Mouse (Mus musculus): ENCODE measurements at regions not wholly inside any gene's neighbourhood (a gene's known extent, or its start where the extent isn't known, plus 50 kb on each side); places are given as distances from the start of the nearest gene placed in this dataset.

DNA sequence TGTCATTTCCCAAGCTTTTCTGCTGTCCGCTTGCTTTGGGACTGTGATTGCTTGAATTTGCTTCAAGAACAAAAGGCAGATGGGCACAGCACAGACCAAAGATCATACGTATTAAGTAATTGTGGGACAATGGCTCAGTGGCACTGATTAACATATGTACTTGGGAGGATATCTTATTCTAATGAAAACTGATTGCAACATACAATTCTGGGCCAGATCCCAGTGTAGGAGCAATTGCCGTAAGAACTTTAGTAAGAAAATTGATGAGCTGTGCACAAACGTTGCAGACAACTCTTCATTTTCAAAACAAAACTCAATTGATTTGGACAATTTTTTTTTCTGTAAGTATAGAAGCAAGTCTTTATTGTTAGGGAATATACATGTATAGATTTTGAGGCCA is 456.2 kb upstream of the Sox9 start:
- Histone ChIP-seq H3K27ac (ENCODE audit: poor library complexity, severe bottlenecking) (no peak overlapping the region), H3K9me3 (replicated peaks) (no peaks in the 10 kb centered on the region), H3K36me3 (no peaks in the 10 kb centered on the region), H3K9ac (no peak overlapping the region), H3K27me3 (replicated peaks) (no peaks in the 10 kb centered on the region), H3K4me2 (no peak overlapping the region), H3K4me3 (no peak overlapping the region), H3K4me1 (replicated peaks) (no peaks in the 10 kb centered on the region)
- WGBS, result 85% methylated on average over 4 of the region's 4 CpGs
- ATAC-seq (ENCODE audit: insufficient number of reproducible peaks, low FRiP score), result no peak

DNA sequence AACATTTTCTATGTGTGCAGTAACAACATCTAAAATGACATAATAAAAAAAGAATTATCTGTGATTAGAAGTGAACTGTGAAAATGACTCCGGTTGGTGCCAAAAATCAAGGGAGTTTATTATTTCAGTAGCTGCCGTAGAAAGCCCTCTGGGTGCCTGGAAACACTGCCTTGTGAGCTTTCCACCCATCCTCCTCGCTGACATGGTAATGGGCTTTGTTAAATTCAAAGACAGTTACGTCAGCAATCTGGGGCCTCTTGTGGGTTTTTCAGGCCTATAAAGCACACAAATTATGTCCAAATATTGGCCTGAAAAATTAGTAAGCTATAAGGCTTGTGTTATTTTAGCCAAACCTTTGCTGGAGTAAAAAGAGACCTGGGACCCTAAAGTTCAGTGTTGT is 454.4 kb upstream of the Sox9 start:
- H3K27me3 ChIP-seq (replicated peaks), result no peaks in the 10 kb centered on the region
- H3K4me3 ChIP-seq, result no peak overlapping the region
- no peak overlapping the region for H3K9ac ChIP-seq
- no peaks in the 10 kb centered on the region for H3K36me3 ChIP-seq
- H3K4me2 ChIP-seq, result no peak overlapping the region
- 59% methylated on average over 4 of the region's 4 CpGs for WGBS
- no peaks in the 10 kb centered on the region for H3K4me1 ChIP-seq (replicated peaks)
- no peak for ATAC-seq (ENCODE audit: insufficient number of reproducible peaks, low FRiP score)
- no peaks in the 10 kb centered on the region for H3K9me3 ChIP-seq (replicated peaks)
- no peak overlapping the region for H3K27ac ChIP-seq (ENCODE audit: poor library complexity, severe bottlenecking)

DNA sequence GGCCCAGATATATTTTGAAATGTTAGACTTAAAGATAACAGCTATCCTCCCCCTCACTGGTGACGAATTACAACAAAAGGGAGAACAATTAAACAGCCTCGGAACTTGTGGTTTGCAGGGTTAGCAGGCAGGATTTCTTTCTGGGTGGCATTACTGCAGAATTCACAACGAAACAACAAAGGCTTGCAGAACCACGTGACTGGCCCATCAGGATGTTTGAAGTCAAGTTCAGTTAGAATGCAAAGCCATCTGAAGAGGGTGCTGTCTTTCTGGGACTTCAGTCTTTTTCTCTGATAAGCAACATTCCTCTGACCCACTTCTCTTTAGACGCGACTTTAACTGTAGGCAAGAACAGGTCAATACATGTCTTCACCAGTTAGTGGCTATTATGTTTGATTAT is 436.9 kb upstream of the Sox9 start:
- Histone ChIP-seq H3K27ac (ENCODE audit: poor library complexity, severe bottlenecking) (no peak overlapping the region), H3K4me1 (replicated peaks) (0 out of 2 replicates have a peak, but pooled peaks cover 2% of the 10 kb centered on the region), H3K36me3 (no peaks in the 10 kb centered on the region), H3K4me2 (no peak overlapping the region), H3K9ac (no peak overlapping the region), H3K9me3 (replicated peaks) (no peaks in the 10 kb centered on the region), H3K27me3 (replicated peaks) (no peaks in the 10 kb centered on the region), H3K4me3 (no peak overlapping the region)
- 31% methylated on average over 6 of the region's 6 CpGs for WGBS
- ATAC-seq (ENCODE audit: insufficient number of reproducible peaks, low FRiP score), result no peak

- 23% methylated on average over 3 of the region's 3 CpGs for WGBS
- no peak for ATAC-seq (ENCODE audit: insufficient number of reproducible peaks, low FRiP score)
- Histone ChIP-seq H3K4me2 (no peak overlapping the region), H3K4me1 (replicated peaks) (0 out of 2 replicates have a peak, but pooled peaks cover 1% of the 10 kb centered on the region), H3K36me3 (no peaks in the 10 kb centered on the region), H3K27ac (ENCODE audit: poor library complexity, severe bottlenecking) (no peak overlapping the region), H3K9me3 (replicated peaks) (no peaks in the 10 kb centered on the region), H3K27me3 (replicated peaks) (no peaks in the 10 kb centered on the region), H3K4me3 (no peak overlapping the region), H3K9ac (no peak overlapping the region)
These were observed 436.4 kb upstream of the Sox9 start for GRCm38 (mm10) chr11:112345586-112345985.

GRCm38 (mm10) chr11:112346089-112346488 is 435.9 kb upstream of the Sox9 start:
- H3K36me3 ChIP-seq, result no peaks in the 10 kb centered on the region
- WGBS, result 82% methylated on average over 3 of the region's 3 CpGs

DNA sequence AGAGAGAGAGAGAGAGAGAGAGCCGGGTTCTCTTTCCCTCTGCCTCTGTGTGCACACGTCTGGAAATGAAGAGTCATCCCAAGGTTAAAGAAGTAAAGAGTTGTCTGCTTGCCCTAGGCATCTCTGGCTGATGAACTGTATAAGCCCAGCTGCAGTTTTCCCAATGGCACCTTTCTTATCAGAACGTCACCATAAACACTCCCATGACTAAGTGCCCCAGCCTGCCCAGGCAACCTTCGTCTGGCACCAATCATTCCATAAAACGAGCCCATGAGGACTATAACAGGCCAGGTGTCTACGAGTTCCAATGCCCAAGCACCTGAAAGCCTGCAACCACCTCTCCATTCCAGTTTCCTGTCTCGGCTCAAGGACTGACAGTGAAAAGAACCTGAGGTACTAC is 435.5 kb upstream of the Sox9 start:
- Histone ChIP-seq H3K9ac (no peak overlapping the region), H3K4me2 (no peak overlapping the region), H3K27ac (ENCODE audit: poor library complexity, severe bottlenecking) (no peak overlapping the region), H3K4me3 (no peak overlapping the region), H3K27me3 (replicated peaks) (no peaks in the 10 kb centered on the region), H3K36me3 (no peaks in the 10 kb centered on the region), H3K9me3 (replicated peaks) (no peaks in the 10 kb centered on the region), H3K4me1 (replicated peaks) (no peaks in the 10 kb centered on the region)
- no peak for ATAC-seq (ENCODE audit: insufficient number of reproducible peaks, low FRiP score)
- WGBS, result 43% methylated on average over 7 of the region's 7 CpGs

More at GRCm38 (mm10) chr11:112346089-112346488, 435.9 kb upstream of the Sox9 start:
- no peak overlapping the region for H3K4me3 ChIP-seq
- no peak overlapping the region for H3K4me2 ChIP-seq
- no peak overlapping the region for H3K9ac ChIP-seq
- ATAC-seq (ENCODE audit: insufficient number of reproducible peaks, low FRiP score), result no peak
- H3K27me3 ChIP-seq (replicated peaks), result no peaks in the 10 kb centered on the region
- H3K27ac ChIP-seq (ENCODE audit: poor library complexity, severe bottlenecking), result no peak overlapping the region
- no peaks in the 10 kb centered on the region for H3K9me3 ChIP-seq (replicated peaks)
- H3K4me1 ChIP-seq (replicated peaks), result no peaks in the 10 kb centered on the region

GRCm38 (mm10) chr11:112355311-112355710 is 426.7 kb upstream of the Sox9 start:
- no peak overlapping the region for H3K4me2 ChIP-seq
- no peak overlapping the region for H3K27ac ChIP-seq (ENCODE audit: poor library complexity, severe bottlenecking)

GRCm38 (mm10) chr11:112366715-112367114 is 415.3 kb upstream of the Sox9 start:
- no peak overlapping the region for H3K27ac ChIP-seq (ENCODE audit: poor library complexity, severe bottlenecking)
- H3K4me3 ChIP-seq, result no peak overlapping the region
- H3K27me3 ChIP-seq (replicated peaks), result no peaks in the 10 kb centered on the region
- H3K9me3 ChIP-seq (replicated peaks), result no peaks in the 10 kb centered on the region
- H3K4me2 ChIP-seq, result no peak overlapping the region
- no peak for ATAC-seq (ENCODE audit: insufficient number of reproducible peaks, low FRiP score)
- no peaks in the 10 kb centered on the region for H3K4me1 ChIP-seq (replicated peaks)
- H3K36me3 ChIP-seq, result no peaks in the 10 kb centered on the region
- WGBS, result 79% methylated on average over 4 of the region's 4 CpGs
- no peak overlapping the region for H3K9ac ChIP-seq

More at GRCm38 (mm10) chr11:112355311-112355710, 426.7 kb upstream of the Sox9 start:
- no peaks in the 10 kb centered on the region for H3K27me3 ChIP-seq (replicated peaks)
- no peaks in the 10 kb centered on the region for H3K36me3 ChIP-seq
- WGBS, result 82% methylated on average over 3 of the region's 3 CpGs
- H3K9ac ChIP-seq, result no peak overlapping the region
- no peaks in the 10 kb centered on the region for H3K9me3 ChIP-seq (replicated peaks)
- H3K4me3 ChIP-seq, result no peak overlapping the region
- ATAC-seq (ENCODE audit: insufficient number of reproducible peaks, low FRiP score), result no peak
- no peaks in the 10 kb centered on the region for H3K4me1 ChIP-seq (replicated peaks)

- Histone ChIP-seq H3K4me1 (replicated peaks) (no peaks in the 10 kb centered on the region), H3K27ac (ENCODE audit: poor library complexity, severe bottlenecking) (no peak overlapping the region), H3K9me3 (replicated peaks) (no peaks in the 10 kb centered on the region), H3K9ac (no peak overlapping the region), H3K4me3 (no peak overlapping the region), H3K27me3 (replicated peaks) (no peaks in the 10 kb centered on the region), H3K36me3 (no peaks in the 10 kb centered on the region), H3K4me2 (no peak overlapping the region)
- ATAC-seq (ENCODE audit: insufficient number of reproducible peaks, low FRiP score), result no peak
- WGBS, result 84% methylated on average over 4 of the region's 4 CpGs
These were observed 411.1 kb upstream of the Sox9 start for GRCm38 (mm10) chr11:112370941-112371340.

DNA sequence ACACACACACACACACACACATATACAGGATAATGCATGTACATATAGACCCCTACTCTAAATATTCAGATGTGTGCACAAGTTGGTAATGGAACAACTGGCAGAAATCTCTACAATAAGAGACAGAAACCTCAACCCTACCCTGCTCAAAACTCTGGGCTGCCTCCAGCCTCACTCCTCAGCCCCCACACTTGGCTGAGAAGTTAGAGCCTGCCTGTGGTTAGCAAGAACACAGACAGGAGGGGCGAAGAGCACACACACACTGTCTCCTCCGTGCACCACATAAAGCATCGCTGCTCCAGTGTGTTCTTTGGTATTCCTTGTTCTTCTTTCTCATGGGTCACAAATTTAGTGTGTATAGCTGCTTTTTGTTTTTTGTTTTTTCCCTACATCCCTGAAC is 382.0 kb upstream of the Sox9 start:
- 84% methylated on average over 3 of the region's 3 CpGs for WGBS
- Histone ChIP-seq H3K27ac (ENCODE audit: poor library complexity, severe bottlenecking) (no peak overlapping the region), H3K9me3 (replicated peaks) (no peaks in the 10 kb centered on the region), H3K4me1 (replicated peaks) (no peaks in the 10 kb centered on the region), H3K4me2 (no peak overlapping the region), H3K4me3 (no peak overlapping the region), H3K27me3 (replicated peaks) (no peaks in the 10 kb centered on the region), H3K36me3 (no peaks in the 10 kb centered on the region), H3K9ac (no peak overlapping the region)
- ATAC-seq (ENCODE audit: insufficient number of reproducible peaks, low FRiP score), result no peak

DNA sequence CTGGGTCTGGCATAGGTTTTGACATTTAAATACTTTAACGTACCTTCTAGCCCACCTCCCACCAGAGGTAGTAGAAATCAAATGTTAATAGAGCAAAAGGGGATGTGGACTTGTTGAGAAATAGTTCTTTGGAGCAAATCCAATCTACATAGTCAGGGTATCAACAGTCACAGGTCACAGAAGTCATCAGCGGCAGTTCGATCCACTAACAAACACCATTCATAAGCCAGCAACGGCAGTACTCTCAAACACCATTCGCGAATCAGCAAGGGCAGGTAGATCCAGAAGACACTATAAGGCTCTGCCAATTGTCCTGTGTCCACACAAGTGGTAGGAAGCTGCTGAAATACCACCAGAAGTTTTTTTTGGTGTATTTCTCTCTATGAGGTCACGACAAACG is 374.3 kb upstream of the Sox9 start:
- 83% methylated on average over 8 of the region's 8 CpGs for whole genome bisulfite sequencing
- no peak overlapping the region for H3K27ac ChIP-seq (ENCODE audit: poor library complexity, severe bottlenecking)
- H3K36me3 ChIP-seq, result no peaks in the 10 kb centered on the region
- no peak for ATAC-seq (ENCODE audit: insufficient number of reproducible peaks, low FRiP score)
- no peak overlapping the region for H3K4me3 ChIP-seq
- no peaks in the 10 kb centered on the region for H3K9me3 ChIP-seq (replicated peaks)
- no peaks in the 10 kb centered on the region for H3K4me1 ChIP-seq (replicated peaks)
- H3K27me3 ChIP-seq (replicated peaks), result no peaks in the 10 kb centered on the region
- H3K9ac ChIP-seq, result no peak overlapping the region
- H3K4me2 ChIP-seq, result no peak overlapping the region

DNA sequence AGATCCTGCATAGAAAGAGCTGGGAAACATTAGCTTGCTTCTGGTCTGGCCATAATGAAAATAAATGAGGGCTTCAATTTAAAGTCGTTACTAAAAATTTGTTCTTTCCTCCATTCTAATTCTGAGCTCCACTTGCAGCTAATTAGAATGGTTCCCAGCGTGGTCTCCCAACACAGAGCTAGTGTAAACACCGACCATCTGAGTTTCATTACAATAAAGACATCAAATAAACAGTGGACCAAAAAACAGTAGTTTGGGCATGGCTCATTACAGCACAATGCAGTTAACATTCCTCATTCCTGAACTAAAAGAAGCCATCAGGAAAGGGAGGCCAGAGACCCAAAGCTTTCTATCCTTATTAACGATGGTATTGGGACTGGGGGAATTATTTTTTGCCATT is 369.6 kb upstream of the Sox9 start:
- no peak for ATAC-seq (ENCODE audit: insufficient number of reproducible peaks, low FRiP score)
- H3K27me3 ChIP-seq (replicated peaks), result no peaks in the 10 kb centered on the region
- no peak overlapping the region for H3K4me2 ChIP-seq
- no peak overlapping the region for H3K9ac ChIP-seq
- no peak overlapping the region for H3K4me3 ChIP-seq
- H3K27ac ChIP-seq (ENCODE audit: poor library complexity, severe bottlenecking), result no peak overlapping the region
- H3K4me1 ChIP-seq (replicated peaks), result no peaks in the 10 kb centered on the region
- 50% methylated on average over 4 of the region's 4 CpGs for WGBS
- H3K36me3 ChIP-seq, result no peaks in the 10 kb centered on the region
- no peaks in the 10 kb centered on the region; the same call in 1 of the 2 replicates for H3K9me3 ChIP-seq (replicated peaks)

All from heart, embryonic 12.5 days (tissue).